Mouse (Mus musculus) cerebellum, postnatal 4 days (tissue): ENCODE measurements around the gene Lrrc51.
"Not testable (repeated sequence)": the region's sequence is repeated elsewhere in the genome, so short reads cannot be mapped to it uniquely, and the experiment has no call there.

Experiments
- DNase-seq, 2 experiments: peaks; one replicate each; pipeline ENCODE4 v3.0.0; 2022; ENCODE audit warnings: low spot score in 2 of 2, mixed read lengths in 1 of 2

The Lrrc51 gene

GRCm38 (mm10) chr7:101937569-101937968, 3.9 kb upstream of the Lrrc51 start:
- DNase-seq = peak in 1 of 2 experiments; percentile 43

GRCm38 (mm10) chr7:101936996-101937395, 3.3 kb upstream of the Lrrc51 start:
- no peak for DNase-seq

GRCm38 (mm10) chr7:101935957-101936356, 2.3 kb upstream of the Lrrc51 start:
- no peak for DNase-seq

GRCm38 (mm10) chr7:101933300-101933699, 395 bp downstream of the Lrrc51 start:
- peak in 1 of 2 experiments; percentile 16 for DNase-seq

- DNase-seq = no peak
These were observed 1.1 kb downstream of the Lrrc51 start for GRCm38 (mm10) chr7:101932551-101932950.

GRCm38 (mm10) chr7:101928093-101928492, 5.6 kb downstream of the Lrrc51 start:
- no peak for DNase-seq

GRCm38 (mm10) chr7:101925892-101926291, 7.8 kb downstream of the Lrrc51 start:
- not testable (repeated sequence) for DNase-seq

- peak; percentile 43 to 66 for DNase-seq
These were observed 15.6 kb downstream of the Lrrc51 start for GRCm38 (mm10) chr7:101918071-101918470.

GRCm38 (mm10) chr7:101911982-101912381, 21.7 kb downstream of the Lrrc51 start:
- no peak for DNase-seq

GRCm38 (mm10) chr7:101910138-101910537, 23.6 kb downstream of the Lrrc51 start:
- no peak for DNase-seq

GRCm38 (mm10) chr7:101908367-101908766, 25.3 kb downstream of the Lrrc51 start:
- no peak for DNase-seq

GRCm38 (mm10) chr7:101906696-101907095, 27.0 kb downstream of the Lrrc51 start:
- DNase-seq = no peak

GRCm38 (mm10) chr7:101906287-101906681, 27.4 kb downstream of the Lrrc51 start, which contains the start of gene Tomt:
Gene Tomt (minus strand): TSS chr7:101906359.
- DNase-seq = no peak

- peak; percentile 97 to 98 for DNase-seq
These were observed 28.0 kb downstream of the Lrrc51 start, which contains the start of gene Lamtor1 for GRCm38 (mm10) chr7:101905561-101906286. Gene Lamtor1 (plus strand): TSS chr7:101905904.

- no peak for DNase-seq
These were observed 30.8 kb downstream of the Lrrc51 start for GRCm38 (mm10) chr7:101902846-101903245.

GRCm38 (mm10) chr7:101901969-101902368, 31.7 kb downstream of the Lrrc51 start:
- no peak for DNase-seq

- no peak for DNase-seq
These were observed 33.2 kb downstream of the Lrrc51 start for GRCm38 (mm10) chr7:101900331-101901097.

GRCm38 (mm10) chr7:101896104-101897066, 37.3 kb downstream of the Lrrc51 start:
- peak; percentile 81 to 92 for DNase-seq

- no peak for DNase-seq
These were observed 38.0 kb downstream of the Lrrc51 start for GRCm38 (mm10) chr7:101895695-101896094.

- DNase-seq = no peak
These were observed 45.2 kb downstream of the Lrrc51 start for GRCm38 (mm10) chr7:101888460-101888859.

GRCm38 (mm10) chr7:101886274-101886673, 47.4 kb downstream of the Lrrc51 start:
- no peak for DNase-seq

- DNase-seq = no peak
These were observed 49.5 kb downstream of the Lrrc51 start for GRCm38 (mm10) chr7:101884160-101884559.
